Mouse (Mus musculus) forebrain, postnatal 0 days (tissue): ENCODE data around the gene Memo1. TPM values are rescaled to one million over a fixed set of nuclear protein-coding genes. Genes with fewer than 3 reads are reported as not detected.

Source experiments
- ATAC-seq: fragments of 200-750 bp; cut with Nextera tagmentation; 2 replicates; pipeline ENCODE4 v1.8.0; 2017; ENCODE audit warnings: mild to moderate bottlenecking, moderate library complexity
- DNase-seq: peaks from one replicate; pipeline ENCODE4 v3.0.0-alpha.2; 2015
- H3K27ac ChIP-seq: fragments of 300-500 bp; sonication (generic); 2 replicates; pipeline ENCODE4 v1.5.1; 2014; ENCODE audit warnings: low read depth, mild to moderate bottlenecking, antibody characterized with exemption, low read length, moderate library complexity, mixed read lengths
- H3K27me3 ChIP-seq: fragments of 300-500 bp; sonication (generic); 2 replicates; pipeline ENCODE4 v1.6.1; 2014; ENCODE audit warnings: mild to moderate bottlenecking, low read length, mixed read lengths; ENCODE audit not compliant: insufficient read depth
- H3K36me3 ChIP-seq: fragments of 300-500 bp; sonication (generic); 2 replicates; pipeline ENCODE4 v1.6.1; 2014; ENCODE audit warnings: mild to moderate bottlenecking, moderate library complexity; ENCODE audit not compliant: insufficient read depth
- H3K4me1 ChIP-seq: fragments of 300-500 bp; sonication (generic); 2 replicates; pipeline ENCODE4 v1.6.1; 2014; ENCODE audit warnings: antibody characterized with exemption; ENCODE audit not compliant: insufficient read depth
- H3K4me2 ChIP-seq: fragments of 300-500 bp; sonication (generic); 2 replicates; pipeline ENCODE4 v1.6.1; 2014; ENCODE audit warnings: low read depth, mild to moderate bottlenecking, moderate library complexity
- H3K4me3 ChIP-seq: fragments of 300-500 bp; sonication (generic); 2 replicates; pipeline ENCODE4 v1.5.1; 2014; ENCODE audit warnings: low read depth, low read length, mixed read lengths
- H3K9ac ChIP-seq: fragments of 300-500 bp; sonication (generic); 2 replicates; pipeline ENCODE4 v1.6.1; 2014; ENCODE audit warnings: mild to moderate bottlenecking
- H3K9me3 ChIP-seq: fragments of 300-500 bp; sonication (generic); 2 replicates; pipeline ENCODE4 v1.6.1; 2016; ENCODE audit warnings: low read length
- CTCF ChIP-seq: sonication (generic); IDR thresholded peaks from 2 replicates; pipeline ENCODE4 v1.5.1; 2016; ENCODE audit warnings: antibody characterized with exemption, control low read depth, low read depth
- WGBS: fragments of 180-500 bp; shearing (Covaris S2); extraction: QIAGEN DNeasy Blood & Tissue Kit; methylation state at CpG from one replicate; pipeline ENCODE4 v1.1.7; 2014; 5-methylcytosine and 5-hydroxymethylcytosine counted together
- polyA plus RNA-seq: library from polyadenylated mRNA; unstranded; fragments of >200 nt; fragmentation: Nextera tagmentation; extraction: Ambion mirVana; gene quantifications from 2 replicates; pipeline ENCODE4 v1.2.1, GENCODE M21; 2015
- total RNA-seq: library from RNA; depleted of rRNA; stranded (reverse); fragments of >200 nt; gene quantifications from 2 replicates; pipeline ENCODE4 v1.2.3, GENCODE M21; 2014

Memo1 gene
- total and polyA plus RNA-seq, 2 experiments from 2014 or later = 45.7 to 46.3 TPM

DNA sequence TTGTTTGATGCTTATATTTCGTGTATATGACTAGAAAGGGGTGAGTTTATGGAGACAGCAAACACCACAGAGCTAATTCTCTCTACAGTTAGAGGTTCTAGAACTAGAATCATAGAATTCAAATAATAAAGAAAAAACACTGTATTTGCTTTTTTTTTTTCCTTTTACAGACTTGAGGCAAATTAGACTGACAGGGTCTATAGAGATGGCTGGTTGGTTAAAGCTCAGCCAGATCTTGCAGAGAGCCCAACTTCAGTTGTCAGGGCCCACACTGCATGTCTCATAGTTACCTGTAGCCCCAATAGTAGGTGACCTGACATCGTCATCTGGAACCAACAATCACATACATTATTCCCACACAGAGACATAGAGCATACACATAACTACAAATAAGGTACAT, 28.5 kb upstream of the Memo1 start, which contains the start of gene Dpy30:
Dpy30 (minus strand) TSS at position 101 of the 400 bp plus-strand sequence.
- no peak for TF ChIP-seq CTCF
- no peaks in the 10 kb centered on the region for H3K4me1 ChIP-seq

GRCm38 (mm10) chr17:74322400-74323054, 27.2 kb upstream of the Memo1 start:
- Histone ChIP-seq H3K36me3 (no peaks in the 10 kb centered on the region), H3K9me3 (no peaks in the 10 kb centered on the region), H3K27me3 (no peaks in the 10 kb centered on the region), H3K27ac (no peak overlapping the region), H3K9ac (no peak overlapping the region), H3K4me3 (no peak overlapping the region), H3K4me1 (no peaks in the 10 kb centered on the region), H3K4me2 (no peak overlapping the region)
- DNase-seq (no peak), ATAC-seq (no peak)
- no peak for TF ChIP-seq CTCF
- WGBS = 56% methylated on average over 5 of the region's 5 CpGs

More for the DNA sequence above, 28.5 kb upstream of the Memo1 start, which contains the start of gene Dpy30:
- no peak within 1 kb of the TSS for H3K4me2 ChIP-seq
- H3K9me3 ChIP-seq = no peaks in the 10 kb centered on the region
- 70% methylated on average over 2 of the region's 2 CpGs for WGBS
- H3K36me3 ChIP-seq = no peaks in the 10 kb centered on the region
- H3K27me3 ChIP-seq = no peaks in the 10 kb centered on the region
- ATAC-seq = no peak
- H3K27ac ChIP-seq = no peak within 1 kb of the TSS
- no peak for DNase-seq
- no peak within 1 kb of the TSS for H3K4me3 ChIP-seq
- no peak within 1 kb of the TSS for H3K9ac ChIP-seq

DNA sequence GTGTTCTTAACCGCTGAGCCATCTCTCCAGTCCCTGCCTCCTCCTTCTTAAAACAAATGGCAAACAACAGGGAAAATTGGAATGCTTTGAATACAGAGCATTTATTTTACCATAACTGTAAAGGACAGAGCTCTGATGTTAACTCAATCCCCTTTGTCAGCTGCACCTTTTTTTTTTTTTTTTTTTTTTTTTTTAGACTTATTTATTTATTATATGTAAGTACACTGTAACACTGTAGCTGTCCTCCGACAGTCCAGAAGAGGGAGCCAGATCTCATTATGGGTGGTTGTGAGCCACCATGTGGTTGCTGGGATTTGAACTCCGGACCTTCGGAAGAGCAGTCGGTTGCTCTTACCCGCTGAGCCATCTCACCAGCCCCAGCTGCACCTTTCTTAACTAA, 23.4 kb upstream of the Memo1 start:
- Histone ChIP-seq H3K4me1 (no peaks in the 10 kb centered on the region), H3K27ac (no peak overlapping the region), H3K9me3 (no peaks in the 10 kb centered on the region), H3K27me3 (no peaks in the 10 kb centered on the region), H3K4me2 (no peak overlapping the region), H3K36me3 (no peaks in the 10 kb centered on the region), H3K4me3 (no peak overlapping the region), H3K9ac (no peak overlapping the region)
- no peak for ATAC-seq
- no peak for DNase-seq
- 0 out of 2 replicates have a peak, but pooled peaks have one; percentile 14 for TF ChIP-seq CTCF
- 90% methylated on average over 6 of the region's 6 CpGs for WGBS

GRCm38 (mm10) chr17:74316309-74316863, 21.1 kb upstream of the Memo1 start:
- Histone ChIP-seq H3K9me3 (no peaks in the 10 kb centered on the region), H3K4me2 (peak overlapping the region; percentile 64), H3K27me3 (no peaks in the 10 kb centered on the region), H3K27ac (peak overlapping the region; percentile 86), H3K9ac (peak overlapping the region; percentile 80), H3K4me3 (peak overlapping the region; percentile 75), H3K4me1 (no peaks in the 10 kb centered on the region), H3K36me3 (no peaks in the 10 kb centered on the region)
- DNase-seq (peak; percentile 94), ATAC-seq (peak; percentile 98)
- WGBS = under 1% methylated on average over 48 of the region's 48 CpGs
- TF ChIP-seq CTCF = peak; percentile 26; the same call in 1 of the 2 replicates

- peak overlapping the region; percentile 75 for H3K4me3 ChIP-seq
- 2% methylated on average over 45 of the region's 45 CpGs for WGBS
- DNase-seq (no peak), ATAC-seq (peak; percentile 81)
- TF ChIP-seq CTCF = no peak
- no peaks in the 10 kb centered on the region; the same call in 1 of the 2 replicates for H3K36me3 ChIP-seq
- H3K4me2 ChIP-seq = peak overlapping the region; percentile 64
- H3K27ac ChIP-seq = peak overlapping the region; percentile 86
- H3K27me3 ChIP-seq = no peaks in the 10 kb centered on the region
- H3K9me3 ChIP-seq = no peaks in the 10 kb centered on the region
- no peaks in the 10 kb centered on the region for H3K4me1 ChIP-seq
- peak overlapping the region; percentile 80 for H3K9ac ChIP-seq
These were observed 20.4 kb upstream of the Memo1 start for GRCm38 (mm10) chr17:74315445-74316308.

DNA sequence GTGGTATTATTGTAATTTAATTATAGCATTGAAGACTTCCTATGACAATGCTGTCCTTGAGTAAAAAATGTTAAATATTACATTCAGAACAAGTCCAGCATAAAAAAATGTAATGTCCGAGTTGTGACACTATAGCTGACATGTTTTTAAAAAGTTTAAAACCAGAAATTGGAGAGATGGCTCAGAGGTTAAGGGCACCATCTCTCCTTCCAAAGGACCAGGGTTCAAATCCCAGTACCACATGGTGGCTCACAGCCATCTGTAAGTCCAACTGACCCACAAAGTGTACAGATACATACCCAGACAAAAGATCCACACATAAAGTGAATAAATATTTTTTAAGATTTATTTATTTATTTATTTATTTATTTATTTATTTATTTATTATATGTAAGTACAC, 10.7 kb upstream of the Memo1 start:
- no peaks in the 10 kb centered on the region for H3K4me1 ChIP-seq
- no peak for TF ChIP-seq CTCF
- WGBS = 91% methylated on average over 1 of the region's 1 CpGs
- DNase-seq (no peak), ATAC-seq (no peak)
- no peaks in the 10 kb centered on the region for H3K9me3 ChIP-seq
- no peak overlapping the region for H3K4me3 ChIP-seq
- no peaks in the 10 kb centered on the region for H3K27me3 ChIP-seq
- H3K36me3 ChIP-seq = peaks cover 16% of the 10 kb centered on the region
- no peak overlapping the region for H3K4me2 ChIP-seq
- no peak overlapping the region for H3K9ac ChIP-seq
- no peak overlapping the region for H3K27ac ChIP-seq
